Mouse (Mus musculus) olfactory bulb, adult 2 months (tissue): Measurements from ENCODE around the gene Gm26602.

ENCODE experiments used
- CTCF ChIP-seq: fragments of 200-500 bp; IDR thresholded peaks from 2 replicates; pipeline ENCODE4 v1.5.1; 2012; ENCODE audit warnings: low read depth, mild to moderate bottlenecking, low read length, moderate library complexity; ENCODE audit not compliant: insufficient read depth
- POLR2A ChIP-seq: fragments of 200-500 bp; IDR thresholded peaks from 2 replicates; pipeline ENCODE4 v1.6.1; 2012; ENCODE audit warnings: mild to moderate bottlenecking, low read depth, low read length, moderate library complexity; ENCODE audit not compliant: insufficient read depth

DNA sequence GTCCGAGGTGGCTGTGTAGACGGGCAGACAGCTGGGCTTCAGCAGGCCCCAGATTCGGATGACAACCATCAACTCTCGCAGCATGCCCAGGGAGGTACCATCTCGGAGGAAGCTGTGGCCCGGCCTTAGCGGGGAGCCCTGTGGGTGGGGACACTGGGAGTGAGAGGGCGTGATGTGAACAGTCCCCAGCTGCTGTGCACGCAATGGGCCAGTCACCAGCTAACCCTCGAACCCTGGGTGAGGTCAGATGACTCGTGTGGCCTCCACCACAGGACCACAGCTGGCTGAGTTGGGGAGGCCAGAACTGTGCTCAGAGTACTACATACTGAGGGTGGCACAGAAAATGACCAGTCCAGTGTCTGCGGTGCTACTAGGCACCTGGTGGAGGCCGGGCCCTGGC, 13.8 kb upstream of the Gm26602 start:
- TF ChIP-seq CTCF (no peak), POLR2A (no peak)
